Mouse (Mus musculus) hindbrain, postnatal 0 days (tissue): ENCODE data around the gene Galnt10. TPM values are rescaled to one million over a fixed set of nuclear protein-coding genes. Genes with fewer than 3 reads are reported as not detected.

Experiments
- ATAC-seq: fragments of 200-750 bp; cut with Nextera tagmentation; 2 replicates; pipeline ENCODE4 v1.8.0; 2017; ENCODE audit warnings: mild to moderate bottlenecking, moderate TSS enrichment, moderate library complexity
- DNase-seq: peaks from one replicate; pipeline ENCODE4 v3.0.0-alpha.2; 2015; ENCODE audit warnings: low spot score
- H3K27ac ChIP-seq: fragments of 300-500 bp; sonication (generic); 2 replicates; pipeline ENCODE4 v1.5.1; 2014; ENCODE audit warnings: mild to moderate bottlenecking
- H3K27me3 ChIP-seq: fragments of 300-500 bp; sonication (generic); 2 replicates; pipeline ENCODE4 v1.6.1; 2014; ENCODE audit warnings: low read length, mixed read lengths; ENCODE audit not compliant: insufficient read depth
- H3K36me3 ChIP-seq: fragments of 300-500 bp; sonication (generic); 2 replicates; pipeline ENCODE4 v1.6.1; 2014; ENCODE audit warnings: low read length, mixed read lengths; ENCODE audit not compliant: insufficient read depth
- H3K4me1 ChIP-seq: fragments of 300-500 bp; sonication (generic); 2 replicates; pipeline ENCODE4 v1.6.1; 2014; ENCODE audit warnings: antibody characterized with exemption, low read length, mixed read lengths; ENCODE audit not compliant: insufficient read depth
- H3K4me2 ChIP-seq: fragments of 300-500 bp; sonication (generic); 2 replicates; pipeline ENCODE4 v1.6.1; 2014; ENCODE audit warnings: low read depth, mild to moderate bottlenecking, low read length, moderate library complexity, mixed read lengths
- H3K4me3 ChIP-seq: fragments of 300-500 bp; sonication (generic); 2 replicates; pipeline ENCODE4 v1.5.1; 2014; ENCODE audit warnings: low read length
- H3K9ac ChIP-seq: fragments of 300-500 bp; sonication (generic); replicated peaks from 2 replicates; pipeline ENCODE4 v1.6.1; 2014; ENCODE audit warnings: mild to moderate bottlenecking, low read length, moderate library complexity, mixed read lengths
- H3K9me3 ChIP-seq: fragments of 300-500 bp; sonication (generic); 2 replicates; pipeline ENCODE4 v1.6.1; 2016; ENCODE audit warnings: low read length, mixed read lengths
- CTCF ChIP-seq: IDR thresholded peaks from 2 replicates; pipeline ENCODE4 v1.5.1; 2016; ENCODE audit warnings: antibody characterized with exemption, control low read depth, low read depth
- WGBS: fragments of 180-500 bp; shearing (Covaris S2); extraction: QIAGEN DNeasy Blood & Tissue Kit; methylation state at CpG from one replicate; pipeline ENCODE4 v1.1.7; 2014; 5-methylcytosine and 5-hydroxymethylcytosine counted together
- polyA plus RNA-seq: library from polyadenylated mRNA; unstranded; fragments of >200 nt; fragmentation: Nextera tagmentation; extraction: Ambion mirVana; gene quantifications from 2 replicates; pipeline ENCODE4 v1.2.1, GENCODE M21; 2015
- total RNA-seq: library from RNA; depleted of rRNA; stranded (reverse); fragments of >200 nt; gene quantifications from 2 replicates; pipeline ENCODE4 v1.2.3, GENCODE M21; 2014

Gene Galnt10
- total and polyA plus RNA-seq, 2 experiments from 2014 or later, result 10.9 to 20.3 TPM

GRCm38 (mm10) chr11:57700114-57700513 is 54.9 kb downstream of the Galnt10 start:
- 91% methylated on average over 7 of the region's 7 CpGs for WGBS
- Histone ChIP-seq H3K9ac (no peak overlapping the region), H3K9me3 (no peaks in the 10 kb centered on the region), H3K4me3 (no peak overlapping the region), H3K4me1 (peaks cover 15% of the 10 kb centered on the region), H3K4me2 (no peak overlapping the region), H3K27ac (no peak overlapping the region), H3K27me3 (no peaks in the 10 kb centered on the region), H3K36me3 (no peaks in the 10 kb centered on the region)
- no peak for TF ChIP-seq CTCF
- DNase-seq (no peak), ATAC-seq (no peak)

DNA sequence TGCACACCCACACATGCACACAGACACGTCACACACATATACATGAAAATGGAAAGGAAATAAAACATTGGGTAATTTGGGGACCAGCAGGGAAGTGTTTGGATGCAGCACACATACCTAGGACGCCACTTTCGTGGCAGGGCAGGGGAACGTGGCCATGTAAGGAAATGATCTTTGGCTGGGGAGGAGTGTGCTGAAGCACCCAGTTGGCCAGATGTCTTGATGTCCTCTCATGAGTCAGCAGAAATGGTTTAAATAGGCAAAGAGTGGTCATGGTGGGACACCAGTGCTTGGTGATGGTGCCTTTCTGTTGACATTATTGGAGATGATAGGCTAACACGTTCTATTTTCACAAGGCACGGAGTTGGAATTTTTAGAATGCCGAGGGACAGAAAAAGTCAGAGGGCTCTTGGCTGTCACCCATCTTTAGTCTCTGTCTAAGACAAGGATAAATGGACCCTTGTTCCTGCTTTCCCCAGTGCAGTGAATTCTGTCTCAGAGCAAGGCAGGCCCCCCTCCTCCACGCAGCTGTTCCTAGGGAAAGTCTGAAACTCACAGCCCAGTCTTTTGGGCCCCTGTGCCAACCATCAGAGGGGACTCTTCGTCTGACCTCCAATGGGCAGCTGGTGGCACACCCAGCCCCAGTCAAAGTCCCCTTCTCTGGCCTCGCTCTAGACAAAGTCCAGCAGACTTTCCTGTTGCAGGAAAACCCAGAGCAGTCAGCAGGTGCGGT is 56.1 kb downstream of the Galnt10 start:
- Histone ChIP-seq H3K36me3 (no peaks in the 10 kb centered on the region), H3K27me3 (no peaks in the 10 kb centered on the region), H3K4me3 (no peak overlapping the region), H3K4me1 (peaks cover 10% of the 10 kb centered on the region), H3K4me2 (no peak overlapping the region), H3K9me3 (no peaks in the 10 kb centered on the region), H3K9ac (no peak overlapping the region), H3K27ac (no peak overlapping the region)
- 58% methylated on average over 11 of the region's 11 CpGs for WGBS
- ATAC-seq, result peak; percentile 68
- TF ChIP-seq CTCF, result no peak
- peak; percentile 52 for DNase-seq

- Histone ChIP-seq H3K27ac (no peak overlapping the region), H3K27me3 (no peaks in the 10 kb centered on the region), H3K9ac (no peak overlapping the region), H3K4me1 (peaks cover 4% of the 10 kb centered on the region), H3K4me2 (no peak overlapping the region), H3K36me3 (no peaks in the 10 kb centered on the region), H3K9me3 (no peaks in the 10 kb centered on the region), H3K4me3 (no peak overlapping the region)
- ATAC-seq (no peak), DNase-seq (no peak)
- 43% methylated on average over 5 of the region's 5 CpGs for WGBS
- TF ChIP-seq CTCF, result no peak
Measured at GRCm38 (mm10) chr11:57701956-57702355, 56.7 kb downstream of the Galnt10 start.

DNA sequence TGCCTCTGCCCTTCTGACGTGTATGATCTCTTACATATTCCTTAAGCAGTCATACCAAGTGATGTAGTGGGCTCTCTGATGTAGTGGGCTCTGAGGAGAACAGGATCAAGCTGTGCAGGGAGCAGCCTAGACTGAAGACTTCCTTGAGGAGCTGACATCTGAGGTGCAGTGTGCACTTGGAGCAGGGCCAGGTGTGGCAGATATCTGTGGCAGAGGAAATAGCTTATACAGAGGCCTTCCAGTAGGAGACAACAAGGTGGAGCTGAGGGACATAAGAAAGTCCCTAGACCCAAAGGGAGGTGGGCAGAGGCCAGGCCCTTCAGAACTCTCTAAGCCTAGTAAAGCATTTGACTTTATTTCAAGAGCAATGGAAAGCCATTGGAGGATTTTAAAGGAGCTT is 61.4 kb downstream of the Galnt10 start:
- 97% methylated on average over 1 of the region's 1 CpGs for WGBS
- no peak overlapping the region for H3K27ac ChIP-seq

DNA sequence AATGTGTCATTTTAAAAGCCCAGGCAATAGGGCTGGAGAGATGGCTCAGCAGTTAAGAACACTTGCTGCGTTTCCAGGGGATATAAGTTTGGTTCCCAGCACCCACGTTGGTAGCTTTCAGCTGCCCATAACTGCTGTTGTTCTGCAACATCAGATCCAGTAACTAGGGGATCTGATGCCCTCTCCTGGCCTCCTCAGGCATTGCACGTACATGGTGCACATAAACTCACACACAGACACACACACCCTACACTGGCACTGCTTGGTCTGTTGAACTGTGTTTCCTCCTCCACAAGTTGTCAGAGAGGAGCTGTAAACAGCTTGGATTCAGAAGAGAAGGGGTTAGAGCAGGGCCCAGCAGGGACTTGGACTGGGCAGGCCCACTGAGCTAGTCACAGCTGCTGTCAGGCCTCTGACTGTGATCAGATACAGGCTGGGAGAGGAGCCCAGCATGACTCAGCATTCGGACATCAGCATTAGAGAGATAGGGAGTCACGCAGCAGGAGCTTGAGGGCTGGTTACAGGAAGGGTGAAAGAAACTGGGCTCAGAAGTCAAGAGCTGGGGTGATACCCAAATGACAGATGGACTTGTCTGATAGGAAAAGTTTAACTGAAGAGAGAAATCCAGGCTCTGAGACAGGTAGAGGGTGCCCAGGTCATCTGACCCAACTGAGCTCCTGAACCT is 62.0 kb downstream of the Galnt10 start:
- Histone ChIP-seq H3K27ac (no peak overlapping the region), H3K36me3 (no peaks in the 10 kb centered on the region), H3K9ac (no peak overlapping the region), H3K4me3 (no peak overlapping the region), H3K4me2 (no peak overlapping the region), H3K4me1 (no peaks in the 10 kb centered on the region), H3K9me3 (no peaks in the 10 kb centered on the region), H3K27me3 (no peaks in the 10 kb centered on the region)
- no peak for ATAC-seq
- peak; percentile 37 for TF ChIP-seq CTCF
- DNase-seq, result no peak
- WGBS, result 90% methylated on average over 5 of the region's 5 CpGs

More for the DNA sequence above, 61.4 kb downstream of the Galnt10 start:
- DNase-seq, result no peak
- no peak for ATAC-seq
- H3K4me2 ChIP-seq, result no peak overlapping the region
- no peaks in the 10 kb centered on the region for H3K27me3 ChIP-seq
- no peak overlapping the region for H3K9ac ChIP-seq
- H3K4me3 ChIP-seq, result no peak overlapping the region
- H3K36me3 ChIP-seq, result no peaks in the 10 kb centered on the region
- TF ChIP-seq CTCF, result no peak
- no peaks in the 10 kb centered on the region for H3K4me1 ChIP-seq
- H3K9me3 ChIP-seq, result no peaks in the 10 kb centered on the region

DNA sequence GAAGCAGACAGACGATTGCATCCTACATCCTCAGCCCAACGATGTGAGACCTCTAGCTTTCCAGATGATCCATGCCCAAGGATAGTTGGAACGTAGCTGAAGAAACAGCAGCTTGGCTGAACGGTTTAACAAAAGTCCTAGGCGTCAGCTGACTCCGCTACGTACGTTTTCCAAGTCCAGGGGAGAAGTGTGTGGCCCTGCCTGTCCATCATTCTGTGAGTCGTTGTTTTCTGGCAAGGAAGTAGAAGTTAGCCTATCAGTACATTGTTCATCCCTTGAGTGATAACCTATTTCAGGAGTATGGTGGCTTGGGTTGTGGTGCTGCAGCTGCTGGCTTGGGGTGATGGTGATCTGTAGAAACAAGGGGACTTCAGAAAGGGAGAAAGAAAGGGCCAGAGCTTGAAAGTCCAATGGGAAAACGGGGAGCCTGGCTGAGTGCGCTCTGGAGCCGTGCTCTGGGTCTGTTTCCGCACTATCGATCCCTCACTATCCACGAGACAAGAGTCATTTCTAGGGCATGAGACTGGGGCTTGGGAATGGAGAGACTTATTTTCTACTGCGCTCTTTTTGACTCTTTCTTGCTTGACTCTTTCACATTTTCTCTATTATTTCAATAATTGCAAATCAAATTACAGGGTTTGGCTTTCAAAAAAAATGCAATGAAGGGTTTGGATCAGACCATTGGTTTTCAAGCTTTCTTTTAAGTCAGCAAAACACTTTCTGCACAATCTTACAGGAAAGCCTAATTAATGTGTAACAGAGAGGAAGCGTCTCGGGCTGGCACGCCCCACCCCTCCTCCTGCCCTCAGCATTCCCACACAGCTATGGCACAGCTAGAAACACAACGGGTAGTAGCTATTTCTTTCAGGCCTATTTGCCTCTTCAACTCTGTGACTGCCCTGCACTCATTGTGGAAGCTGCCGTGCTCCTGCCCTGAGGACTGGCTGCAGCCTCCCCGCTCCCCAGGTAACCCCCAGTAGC is 63.2 kb downstream of the Galnt10 start:
- Histone ChIP-seq H3K4me3 (no peak overlapping the region), H3K4me1 (no peaks in the 10 kb centered on the region), H3K36me3 (no peaks in the 10 kb centered on the region), H3K27ac (no peak overlapping the region), H3K9ac (no peak overlapping the region), H3K4me2 (no peak overlapping the region), H3K27me3 (no peaks in the 10 kb centered on the region), H3K9me3 (no peaks in the 10 kb centered on the region)
- 66% methylated on average over 22 of the region's 22 CpGs for WGBS
- DNase-seq (no peak), ATAC-seq (no peak)
- TF ChIP-seq CTCF, result no peak
